Mouse (Mus musculus) mouse trophoblast stem cell (cell line): Measurements from ENCODE around the gene Fam43b.

Experiments
- in situ Hi-C, 2 experiments: fragments of 300-500 bp; cut with MseI, MboI; formaldehyde crosslinking; loops; 2 replicates in 1 of 2; 3 replicates in 1 of 2; pipeline ENCODE4 v1.15.1; 2025

Gene Fam43b

DNA sequence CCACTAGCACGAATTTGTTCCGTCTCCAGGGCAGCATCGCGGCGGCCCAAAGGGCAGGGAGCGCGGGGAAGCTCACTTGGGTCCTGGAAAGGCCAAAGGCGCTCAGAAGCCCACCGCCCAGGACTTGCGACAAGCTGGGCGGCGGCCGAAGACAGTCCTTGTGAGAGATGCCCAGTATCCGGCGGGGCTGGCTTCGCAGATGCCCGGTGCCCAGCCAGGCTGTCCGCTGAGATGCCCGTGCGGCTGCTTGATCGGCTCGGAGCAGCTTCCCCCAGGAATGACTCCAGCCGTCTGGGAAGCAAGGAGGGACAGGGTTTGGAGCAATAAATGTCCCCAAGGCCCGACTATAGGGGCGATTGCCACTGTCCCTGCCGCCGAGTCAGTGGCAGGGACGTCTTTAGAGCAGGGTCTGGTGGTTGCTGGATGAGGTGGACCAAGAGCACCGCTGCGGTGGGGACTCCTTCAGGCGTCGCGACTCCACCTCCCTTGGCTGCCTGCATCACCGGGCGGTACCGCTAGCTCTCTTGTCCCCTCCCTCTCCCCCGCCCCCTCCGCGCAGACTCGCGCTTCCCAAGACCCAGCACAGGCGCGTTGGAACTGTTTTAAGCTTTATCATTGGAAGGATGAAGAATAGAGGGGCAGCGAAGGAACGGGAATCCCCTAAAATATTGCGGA lies at the start of gene Fam43b:
Gene Fam43b, minus strand, starts transcription at position 558 of the 675 bp plus-strand sequence.
- in situ Hi-C loops, result no loop called here

- in situ Hi-C loops, result loop anchor here in 1 of 2 experiments (5.0 kb wide), 2 partner anchors 257 to 407 kb away; no protein-coding TSS in a partner anchor
These were observed 48.6 kb upstream of the Fam43b start for GRCm38 (mm10) chr4:138444941-138445340.

GRCm38 (mm10) chr4:138440062-138440461 lies 43.7 kb upstream of the Fam43b start:
- in situ Hi-C loops, result no loop called here

DNA sequence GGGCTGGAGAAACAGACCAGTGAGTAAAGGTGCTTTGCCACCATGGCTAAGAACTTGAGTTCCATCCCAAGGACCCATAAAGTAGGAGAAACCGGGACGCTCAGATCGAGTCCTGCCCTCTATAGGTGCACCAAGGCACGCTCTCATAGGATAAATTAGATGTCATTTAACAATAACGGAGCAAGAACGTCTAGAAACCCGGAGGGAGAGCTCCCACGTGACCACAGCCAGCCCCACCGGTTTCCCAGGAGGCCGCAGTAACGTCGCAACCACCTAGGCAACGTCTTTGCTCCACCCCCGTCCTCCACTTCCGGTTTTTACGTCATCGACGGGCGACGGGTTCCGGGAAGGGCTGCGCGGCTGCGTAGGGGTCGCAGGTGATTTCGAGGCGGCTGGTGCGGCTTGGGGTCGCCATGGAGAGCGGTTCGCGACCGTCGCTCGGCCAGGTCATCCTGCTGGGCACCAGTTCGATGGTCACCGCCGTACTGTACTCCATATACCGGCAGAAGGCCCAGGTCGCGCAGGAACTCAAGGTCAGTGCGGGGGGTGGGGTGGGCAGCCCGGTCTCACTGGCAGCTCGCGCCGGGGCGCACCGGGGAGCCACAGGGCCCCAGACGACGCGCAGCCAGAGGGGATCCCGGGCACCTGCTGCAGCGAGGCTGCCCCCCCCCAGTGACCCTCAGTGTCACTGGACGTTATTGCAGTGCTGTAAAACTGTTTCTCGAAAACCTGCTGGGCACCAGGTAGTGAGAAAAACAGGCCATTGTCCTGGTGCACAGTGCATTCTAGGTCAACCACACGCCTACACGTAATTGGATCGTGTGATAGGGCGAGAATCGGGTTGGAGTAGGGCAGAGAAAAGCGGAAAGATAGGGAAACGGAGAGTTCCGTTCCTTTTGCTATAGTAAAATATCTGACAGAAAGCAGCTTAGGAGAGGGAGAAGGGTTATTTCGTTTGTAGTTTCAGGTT lies 38.3 kb upstream of the Fam43b start, which contains the start of gene Mul1:
Gene Mul1, plus strand, starts transcription at position 325 of the 970 bp plus-strand sequence.
- in situ Hi-C loops, result no loop called here

- in situ Hi-C loops, result no loop called here
These were observed 35.0 kb upstream of the Fam43b start for GRCm38 (mm10) chr4:138431340-138431739.

DNA sequence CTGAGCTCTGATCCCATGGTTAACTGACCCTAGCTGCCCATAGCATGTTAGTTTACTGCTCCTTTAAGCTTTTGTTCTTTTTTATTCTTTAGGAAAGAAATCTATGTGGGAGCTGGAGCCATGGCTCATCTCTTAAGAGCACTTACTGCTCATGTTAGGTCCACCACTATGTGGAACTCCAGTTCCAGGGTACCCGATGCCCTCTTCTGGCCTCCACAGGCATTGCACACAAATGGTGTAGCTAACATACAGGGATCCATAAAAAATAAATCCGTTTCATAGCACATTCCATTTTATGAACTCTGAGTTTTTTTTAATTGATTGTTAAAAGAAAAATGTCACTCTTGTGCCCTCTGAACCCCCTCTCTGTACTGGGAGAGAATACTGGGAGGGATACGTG lies 33.5 kb upstream of the Fam43b start:
- in situ Hi-C loops, result loop anchor here in 1 of 2 experiments (5.0 kb wide), 1 partner anchor 47 kb away; no protein-coding TSS in a partner anchor

DNA sequence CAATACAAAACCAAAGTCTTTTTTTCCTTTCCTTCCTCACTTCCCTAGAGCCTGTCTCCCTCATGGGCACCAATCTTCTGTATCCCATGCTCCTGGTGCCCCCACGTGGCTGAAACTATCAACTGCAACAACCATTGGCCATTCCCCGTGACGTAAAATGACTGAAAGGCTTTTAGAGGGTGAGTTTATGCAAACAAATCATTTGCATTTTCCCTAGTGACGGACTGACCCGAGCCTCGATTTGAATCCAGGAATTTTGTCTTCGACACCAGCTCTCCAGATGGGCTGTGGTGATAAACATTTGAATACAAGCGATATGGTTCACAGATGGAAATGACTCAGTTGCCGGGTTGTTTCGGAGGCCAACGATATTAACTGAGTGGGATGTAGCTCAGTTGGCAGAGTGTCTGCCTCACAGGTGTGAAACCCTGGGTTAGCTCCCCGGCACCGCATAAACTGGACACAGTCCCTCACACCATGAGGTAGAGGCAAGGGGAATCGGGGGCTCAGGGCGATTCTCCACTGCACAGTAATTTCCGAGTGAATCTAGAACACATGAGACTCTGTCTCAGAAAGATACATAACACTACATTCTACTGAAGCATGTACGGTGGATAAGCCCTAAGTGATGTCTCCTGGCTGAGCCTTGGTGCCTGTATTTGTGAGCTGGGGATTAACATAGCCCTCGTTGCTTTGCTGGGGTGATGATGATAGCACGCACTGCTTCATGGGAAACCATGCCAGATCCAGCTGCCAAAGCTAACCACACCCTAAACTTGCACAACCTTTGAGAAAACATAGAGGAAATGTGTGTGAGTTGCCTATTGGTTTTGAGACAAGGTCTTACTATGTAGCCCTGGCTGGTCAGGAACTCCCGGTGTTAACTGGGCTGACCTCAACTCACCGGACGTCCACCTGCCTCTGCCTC lies 30.7 kb upstream of the Fam43b start:
- in situ Hi-C loops, result loop anchor here in 1 of 2 experiments (5.0 kb wide), 1 partner anchor 45 kb away; no protein-coding TSS in a partner anchor

GRCm38 (mm10) chr4:138425604-138426003 lies 29.3 kb upstream of the Fam43b start:
- in situ Hi-C loops, result loop anchor here in 1 of 2 experiments (5.0 kb wide), 1 partner anchor 43 kb away; no protein-coding TSS in a partner anchor

GRCm38 (mm10) chr4:138425028-138425427 lies 28.7 kb upstream of the Fam43b start:
- in situ Hi-C loops, result loop anchor here in 1 of 2 experiments (5.0 kb wide), 1 partner anchor 43 kb away; no protein-coding TSS in a partner anchor

GRCm38 (mm10) chr4:138418340-138418957 lies 22.1 kb upstream of the Fam43b start:
- in situ Hi-C loops, result no loop called here

GRCm38 (mm10) chr4:138417882-138418281 lies 21.6 kb upstream of the Fam43b start:
- in situ Hi-C loops, result no loop called here

GRCm38 (mm10) chr4:138416414-138416813 lies 20.1 kb upstream of the Fam43b start:
- in situ Hi-C loops, result no loop called here

DNA sequence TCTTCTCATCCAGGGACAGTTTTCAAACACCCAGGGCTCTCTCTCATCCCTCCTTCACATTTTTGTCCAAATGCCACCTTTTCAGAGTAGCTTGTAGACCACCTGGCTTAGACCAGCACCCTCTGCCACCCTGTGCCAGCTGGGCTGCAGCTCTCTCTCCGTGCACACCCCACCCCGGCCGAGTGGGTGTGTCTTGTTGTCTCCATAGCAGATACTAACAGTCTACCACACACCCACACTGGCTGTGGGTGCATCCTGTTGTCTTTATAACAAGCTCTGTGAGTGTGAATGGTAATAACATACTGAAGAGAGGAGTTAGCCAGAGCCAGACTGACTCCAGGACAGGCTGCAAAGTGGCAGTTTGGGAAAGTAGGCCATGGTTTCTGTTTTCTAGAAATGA lies 19.7 kb upstream of the Fam43b start:
- in situ Hi-C loops, result no loop called here

- in situ Hi-C loops, result no loop called here
These were observed 18.4 kb upstream of the Fam43b start for GRCm38 (mm10) chr4:138414725-138415124.

- in situ Hi-C loops, result no loop called here
These were observed 15.3 kb upstream of the Fam43b start for GRCm38 (mm10) chr4:138411504-138412121.

DNA sequence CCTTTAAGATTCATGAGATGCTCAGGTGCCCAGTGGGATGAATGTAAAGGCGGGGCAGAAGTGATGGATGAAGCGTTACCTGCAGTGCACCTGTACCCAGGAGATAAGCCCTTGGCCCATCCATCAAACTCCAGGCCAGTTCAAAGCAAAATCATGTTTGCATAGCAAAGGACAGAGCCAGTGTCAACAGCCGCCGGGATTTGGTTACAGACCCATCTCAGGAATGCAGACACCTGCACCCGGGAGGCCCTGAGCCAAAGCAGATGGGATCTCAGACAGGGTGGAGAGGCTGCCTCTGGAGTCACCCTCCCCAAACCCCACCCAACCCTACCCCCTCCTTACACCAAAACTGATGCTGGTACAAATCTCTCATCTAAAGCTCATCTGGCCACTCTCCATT lies 14.7 kb upstream of the Fam43b start:
- in situ Hi-C loops, result no loop called here

- in situ Hi-C loops, result no loop called here
These were observed 11.3 kb upstream of the Fam43b start for GRCm38 (mm10) chr4:138407479-138408194.

- in situ Hi-C loops, result no loop called here
These were observed 8.5 kb upstream of the Fam43b start for GRCm38 (mm10) chr4:138404806-138405205.

- in situ Hi-C loops, result no loop called here
These were observed 383 bp upstream of the Fam43b start for GRCm38 (mm10) chr4:138396711-138397110.
